Mouse (Mus musculus) limb, embryonic 15.5 days (tissue): ENCODE measurements around the gene Eef1a2. TPM values are rescaled to one million over a fixed set of nuclear protein-coding genes. Genes with fewer than 3 reads are reported as not detected.
A peak's percentile ranks its signal among the peaks of the same experiment; 100 is the strongest.

Experiments used
- ATAC-seq: fragments of 200-750 bp; cut with Nextera tagmentation; 2 replicates; pipeline ENCODE4 v1.8.0; 2017; ENCODE audit warnings: low read depth, moderate TSS enrichment; ENCODE audit not compliant: insufficient number of reproducible peaks, low FRiP score, low TSS enrichment
- H3K27ac ChIP-seq: fragments of 300-500 bp; sonication (generic); 2 replicates; pipeline ENCODE4 v1.5.1; 2015; ENCODE audit warnings: moderate library complexity, mild to moderate bottlenecking, inconsistent platforms
- H3K27me3 ChIP-seq: fragments of 300-500 bp; sonication (generic); 2 replicates; pipeline ENCODE4 v1.6.1; 2015; ENCODE audit warnings: inconsistent platforms
- H3K36me3 ChIP-seq: fragments of 300-500 bp; sonication (generic); 2 replicates; pipeline ENCODE4 v1.6.1; 2015; ENCODE audit warnings: inconsistent platforms
- H3K4me1 ChIP-seq: fragments of 300-500 bp; sonication (generic); 2 replicates; pipeline ENCODE4 v1.6.1; 2015; ENCODE audit warnings: inconsistent platforms
- H3K4me2 ChIP-seq: fragments of 300-500 bp; sonication (generic); 2 replicates; pipeline ENCODE4 v1.6.1; 2015; ENCODE audit warnings: mild to moderate bottlenecking, inconsistent platforms
- H3K4me3 ChIP-seq: fragments of 300-500 bp; sonication (generic); 2 replicates; pipeline ENCODE4 v1.5.1; 2015; ENCODE audit warnings: mild to moderate bottlenecking, inconsistent platforms
- H3K9ac ChIP-seq: fragments of 300-500 bp; sonication (generic); 2 replicates; pipeline ENCODE4 v1.6.1; 2015; ENCODE audit warnings: inconsistent platforms
- H3K9me3 ChIP-seq: fragments of 300-500 bp; sonication (generic); 2 replicates; pipeline ENCODE4 v1.6.1; 2016; ENCODE audit warnings: inconsistent platforms
- WGBS: fragments of 180-500 bp; shearing (Covaris S2); methylation state at CpG from one replicate; pipeline ENCODE4 v1.1.7; 2015; 5-methylcytosine and 5-hydroxymethylcytosine counted together
- polyA plus RNA-seq: library from polyadenylated mRNA; unstranded; fragments of >200 nt; fragmentation: Nextera tagmentation; extraction: Ambion mirVana; gene quantifications from 2 replicates; pipeline ENCODE4 v1.2.1, GENCODE M21; 2015

Gene Eef1a2
- polyA plus RNA-seq, 1 experiment from 2014 or later, result not detected

DNA sequence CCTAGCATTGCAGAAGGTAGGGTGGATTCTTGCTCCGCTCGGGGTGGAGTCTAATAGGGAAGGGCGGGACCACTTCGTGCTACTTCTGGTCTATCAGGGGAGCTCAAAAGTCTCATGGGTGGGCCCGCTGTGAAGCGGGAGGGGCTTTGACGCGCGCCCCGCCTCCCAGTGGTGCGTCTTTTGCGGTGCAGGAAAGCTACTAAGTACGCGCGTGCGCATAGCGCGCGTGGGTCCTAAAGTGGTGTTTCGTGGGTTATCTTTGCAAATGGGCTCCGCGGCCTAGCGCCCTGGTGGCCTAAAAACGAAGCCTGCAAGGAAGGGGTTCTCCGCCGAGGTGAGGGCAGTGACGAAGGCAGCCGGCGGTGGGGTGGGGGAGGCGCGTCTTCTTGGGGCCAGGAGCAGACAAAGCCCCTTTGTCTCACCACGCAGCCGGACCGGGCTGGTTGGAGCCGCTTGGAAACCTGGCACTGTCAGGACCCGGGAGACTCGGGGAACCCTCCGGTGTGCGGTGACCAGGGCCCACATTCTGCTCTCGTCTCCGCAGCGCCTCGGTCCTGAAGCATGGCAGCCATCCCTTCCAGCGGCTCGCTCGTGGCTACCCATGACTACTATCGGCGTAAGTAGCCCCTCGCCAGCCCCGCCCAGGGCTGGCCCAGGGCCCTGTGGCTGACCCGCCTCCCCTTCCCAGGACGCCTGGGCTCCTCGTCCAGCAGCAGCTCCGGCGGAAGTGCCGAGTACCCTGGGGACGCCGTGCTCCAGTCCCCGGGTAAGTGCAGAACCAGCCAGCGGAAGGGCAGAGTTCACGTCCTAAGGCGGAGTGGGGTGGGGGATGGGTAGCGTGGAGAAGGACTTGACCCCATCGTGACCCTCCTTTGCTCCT is 30.5 kb upstream of the Eef1a2 start, which contains the start of gene Ppdpf:
Ppdpf (plus strand) TSS at position 127 of the 880 bp plus-strand sequence.
- WGBS, result under 1% methylated on average over 64 of the region's 64 CpGs
- ATAC-seq, result peak; percentile 93
- H3K27me3 ChIP-seq, result no peaks in the 10 kb centered on the region

DNA sequence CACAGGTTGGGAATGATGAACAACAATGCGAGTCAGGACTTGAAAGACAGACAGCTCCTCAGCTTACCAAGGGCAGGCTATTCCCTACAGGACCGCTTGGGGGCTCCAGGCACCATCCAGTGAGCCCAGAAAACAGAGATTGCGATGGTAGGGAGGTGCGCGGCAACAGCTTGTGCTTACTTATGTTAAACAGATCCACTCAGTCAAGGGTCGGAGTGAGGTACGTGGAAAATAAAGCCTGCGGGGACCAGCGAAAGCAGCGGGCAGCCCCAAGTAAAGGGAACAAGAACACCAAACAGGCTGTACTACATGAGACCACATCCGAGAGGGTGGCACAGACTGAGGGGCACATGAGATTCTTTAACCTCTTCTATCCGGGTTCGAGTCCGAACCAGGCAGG is 29.8 kb upstream of the Eef1a2 start:
- peak overlapping the region; percentile 51; the same call in 1 of the 2 replicates for H3K9ac ChIP-seq
- H3K9me3 ChIP-seq, result no peaks in the 10 kb centered on the region
- H3K4me2 ChIP-seq, result peak overlapping the region; percentile 79
- peak; percentile 80 for ATAC-seq
- H3K4me3 ChIP-seq, result peak overlapping the region; percentile 73
- no peaks in the 10 kb centered on the region for H3K27me3 ChIP-seq
- WGBS, result 0% methylated on average over 14 of the region's 14 CpGs
- peak overlapping the region; percentile 94 for H3K27ac ChIP-seq
- peaks cover 14% of the 10 kb centered on the region for H3K4me1 ChIP-seq
- no peaks in the 10 kb centered on the region for H3K36me3 ChIP-seq

More for the DNA sequence above, 30.5 kb upstream of the Eef1a2 start, which contains the start of gene Ppdpf:
- Histone ChIP-seq H3K9ac (peak within 1 kb of the TSS; percentile 75), H3K4me1 (peaks cover 14% of the 10 kb centered on the region), H3K4me2 (peak within 1 kb of the TSS; percentile 79), H3K4me3 (peak within 1 kb of the TSS; percentile 73), H3K9me3 (no peaks in the 10 kb centered on the region), H3K36me3 (no peaks in the 10 kb centered on the region), H3K27ac (peak within 1 kb of the TSS; percentile 94)

GRCm38 (mm10) chr2:181180898-181181297 is 24.1 kb upstream of the Eef1a2 start:
- Histone ChIP-seq H3K4me3 (no peak overlapping the region), H3K9me3 (no peaks in the 10 kb centered on the region), H3K4me1 (no peaks in the 10 kb centered on the region), H3K9ac (no peak overlapping the region), H3K27ac (no peak overlapping the region), H3K27me3 (no peaks in the 10 kb centered on the region; the same call in 1 of the 2 replicates), H3K4me2 (no peak overlapping the region), H3K36me3 (no peaks in the 10 kb centered on the region)
- no peak for ATAC-seq
- 81% methylated on average over 6 of the region's 6 CpGs for WGBS

GRCm38 (mm10) chr2:181178471-181178870 is 21.7 kb upstream of the Eef1a2 start:
- 88% methylated on average over 5 of the region's 5 CpGs for WGBS
- no peak overlapping the region for H3K4me2 ChIP-seq
- H3K9me3 ChIP-seq, result no peaks in the 10 kb centered on the region
- H3K4me1 ChIP-seq, result no peaks in the 10 kb centered on the region
- no peak overlapping the region for H3K9ac ChIP-seq
- H3K4me3 ChIP-seq, result no peak overlapping the region
- no peak overlapping the region for H3K27ac ChIP-seq
- H3K36me3 ChIP-seq, result no peaks in the 10 kb centered on the region
- ATAC-seq, result no peak
- no peaks in the 10 kb centered on the region; the same call in 1 of the 2 replicates for H3K27me3 ChIP-seq

GRCm38 (mm10) chr2:181178015-181178414 is 21.2 kb upstream of the Eef1a2 start:
- whole genome bisulfite sequencing, result 79% methylated on average over 3 of the region's 3 CpGs
- no peaks in the 10 kb centered on the region for H3K4me1 ChIP-seq
- no peak for ATAC-seq
- H3K4me3 ChIP-seq, result no peak overlapping the region
- no peak overlapping the region for H3K9ac ChIP-seq
- no peak overlapping the region for H3K4me2 ChIP-seq
- no peaks in the 10 kb centered on the region for H3K36me3 ChIP-seq
- H3K27ac ChIP-seq, result no peak overlapping the region
- no peaks in the 10 kb centered on the region; the same call in 1 of the 2 replicates for H3K27me3 ChIP-seq
- H3K9me3 ChIP-seq, result no peaks in the 10 kb centered on the region

- H3K4me1 ChIP-seq, result no peaks in the 10 kb centered on the region
- 79% methylated on average over 3 of the region's 3 CpGs for WGBS
- H3K9me3 ChIP-seq, result no peaks in the 10 kb centered on the region
- no peak for ATAC-seq
- H3K4me2 ChIP-seq, result no peak overlapping the region
- no peak overlapping the region for H3K9ac ChIP-seq
- H3K4me3 ChIP-seq, result no peak overlapping the region
- no peaks in the 10 kb centered on the region for H3K27me3 ChIP-seq
- no peaks in the 10 kb centered on the region for H3K36me3 ChIP-seq
- no peak overlapping the region for H3K27ac ChIP-seq
These were observed 17.8 kb upstream of the Eef1a2 start for GRCm38 (mm10) chr2:181174646-181175045.

- no peak overlapping the region for H3K27ac ChIP-seq
- no peak overlapping the region for H3K4me2 ChIP-seq
- H3K4me1 ChIP-seq, result no peaks in the 10 kb centered on the region
- H3K9me3 ChIP-seq, result no peaks in the 10 kb centered on the region
- peaks cover 12% of the 10 kb centered on the region; the same call in 1 of the 2 replicates for H3K27me3 ChIP-seq
- no peak overlapping the region for H3K9ac ChIP-seq
- no peaks in the 10 kb centered on the region for H3K36me3 ChIP-seq
- 75% methylated on average over 5 of the region's 5 CpGs for whole genome bisulfite sequencing
- ATAC-seq, result no peak
- H3K4me3 ChIP-seq, result no peak overlapping the region
These were observed 9.7 kb upstream of the Eef1a2 start for GRCm38 (mm10) chr2:181166469-181166868.

GRCm38 (mm10) chr2:181160821-181161220 is 4.0 kb upstream of the Eef1a2 start:
- Histone ChIP-seq H3K9me3 (no peaks in the 10 kb centered on the region), H3K4me1 (peaks cover 9% of the 10 kb centered on the region; the same call in 1 of the 2 replicates), H3K27ac (no peak overlapping the region), H3K27me3 (peaks cover 41% of the 10 kb centered on the region), H3K4me2 (no peak overlapping the region), H3K36me3 (no peaks in the 10 kb centered on the region), H3K4me3 (no peak overlapping the region), H3K9ac (no peak overlapping the region)
- 38% methylated on average over 4 of the region's 4 CpGs for WGBS
- ATAC-seq, result no peak

DNA sequence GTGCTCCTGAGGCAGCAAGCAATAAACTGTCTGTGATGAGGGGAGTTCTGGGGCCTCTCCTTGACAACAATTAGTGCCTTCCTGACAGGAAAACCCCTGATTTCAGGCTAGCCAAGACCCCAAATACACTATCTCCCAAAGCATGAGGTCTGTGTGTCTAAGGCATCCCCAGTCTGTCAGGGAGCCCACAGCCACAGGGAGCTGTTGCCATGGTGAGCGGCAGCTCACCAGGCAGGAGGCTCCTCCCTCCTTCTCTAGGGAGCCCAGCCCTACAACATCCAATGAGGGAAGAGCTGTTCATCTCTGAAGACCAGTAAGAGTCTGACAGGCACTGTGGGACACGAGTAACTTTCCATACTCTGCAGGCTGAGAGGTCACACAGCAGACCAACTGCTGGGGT is 3.0 kb upstream of the Eef1a2 start:
- no peaks in the 10 kb centered on the region for H3K9me3 ChIP-seq
- no peak overlapping the region for H3K4me3 ChIP-seq
- no peaks in the 10 kb centered on the region for H3K36me3 ChIP-seq
- peaks cover 9% of the 10 kb centered on the region; the same call in 1 of the 2 replicates for H3K4me1 ChIP-seq
- H3K27me3 ChIP-seq, result peaks cover 47% of the 10 kb centered on the region
- H3K9ac ChIP-seq, result no peak overlapping the region
- no peak for ATAC-seq
- WGBS, result 4% methylated on average over 2 of the region's 2 CpGs
- H3K27ac ChIP-seq, result no peak overlapping the region
- H3K4me2 ChIP-seq, result no peak overlapping the region

GRCm38 (mm10) chr2:181159091-181159514 is 2.3 kb upstream of the Eef1a2 start:
- peaks cover 53% of the 10 kb centered on the region for H3K27me3 ChIP-seq
- H3K4me3 ChIP-seq, result no peak overlapping the region
- no peak for ATAC-seq

GRCm38 (mm10) chr2:181158471-181158870 is 1.7 kb upstream of the Eef1a2 start:
- Histone ChIP-seq H3K4me1 (peaks cover 9% of the 10 kb centered on the region; the same call in 1 of the 2 replicates), H3K9ac (no peak overlapping the region), H3K4me2 (no peak overlapping the region), H3K36me3 (no peaks in the 10 kb centered on the region), H3K27ac (no peak overlapping the region), H3K4me3 (no peak overlapping the region), H3K27me3 (peaks cover 54% of the 10 kb centered on the region), H3K9me3 (no peaks in the 10 kb centered on the region)
- ATAC-seq, result no peak
- 92% methylated on average over 2 of the region's 2 CpGs for WGBS

More at GRCm38 (mm10) chr2:181159091-181159514, 2.3 kb upstream of the Eef1a2 start:
- H3K36me3 ChIP-seq, result no peaks in the 10 kb centered on the region
- WGBS, result 53% methylated on average over 7 of the region's 7 CpGs
- H3K27ac ChIP-seq, result no peak overlapping the region
- H3K9ac ChIP-seq, result no peak overlapping the region
- no peak overlapping the region for H3K4me2 ChIP-seq
- H3K4me1 ChIP-seq, result peaks cover 9% of the 10 kb centered on the region; the same call in 1 of the 2 replicates
- no peaks in the 10 kb centered on the region for H3K9me3 ChIP-seq

DNA sequence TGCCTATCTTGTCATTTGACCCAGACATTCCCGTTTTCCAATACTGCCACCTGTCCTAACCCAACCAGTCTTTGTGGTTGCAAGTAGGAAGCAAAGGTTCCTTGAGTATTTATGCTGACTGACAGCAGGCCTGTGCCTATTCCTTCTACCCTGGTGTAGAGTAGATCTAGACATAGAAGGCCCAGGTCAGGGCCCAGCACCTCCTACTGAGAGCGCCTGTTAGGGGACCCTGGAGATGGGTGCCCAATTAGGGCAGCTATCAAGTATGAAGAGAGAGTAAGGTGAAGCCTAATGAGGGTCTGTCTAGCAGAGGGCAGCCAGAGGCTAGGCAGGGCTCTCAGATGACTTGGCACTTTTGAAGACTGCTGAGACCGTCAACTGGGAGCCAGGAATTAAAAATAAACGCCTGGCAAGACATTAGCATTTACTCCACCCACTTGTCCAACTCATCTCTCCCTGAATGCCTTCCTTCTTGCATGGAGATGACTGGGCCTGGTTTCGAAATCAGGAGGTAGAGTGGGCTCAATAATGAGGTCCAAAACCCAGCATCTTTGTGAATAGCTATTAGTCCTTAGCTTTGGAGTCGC is 995 bp upstream of the Eef1a2 start:
- no peaks in the 10 kb centered on the region for H3K36me3 ChIP-seq

More for the DNA sequence above, 995 bp upstream of the Eef1a2 start:
- Histone ChIP-seq H3K27ac (no peak overlapping the region), H3K9me3 (no peaks in the 10 kb centered on the region), H3K27me3 (peaks cover 57% of the 10 kb centered on the region), H3K9ac (no peak overlapping the region), H3K4me3 (no peak overlapping the region), H3K4me2 (no peak overlapping the region), H3K4me1 (peaks cover 9% of the 10 kb centered on the region; the same call in 1 of the 2 replicates)
- WGBS, result 76% methylated on average over 6 of the region's 6 CpGs
- no peak for ATAC-seq
